Mouse (Mus musculus): ENCODE data around the gene Tmem8b. TPM values are rescaled to one million over a fixed set of nuclear protein-coding genes. Genes with fewer than 3 reads are reported as not detected.

The Tmem8b gene
- total RNA-seq (2021) = 10 to 100 TPM; 66.6 to 75.5 TPM
- long read RNA-seq, experiment 1, full-length matches to known transcripts = 5 of 25 reads
- long read RNA-seq, experiment 1, partial matches to known transcripts = 13 of 25 reads
- long read RNA-seq, experiment 1, other reads (novel, unspliced or antisense) = 7 of 25 reads
- long read RNA-seq, experiment 2, full-length matches to known transcripts = 3 of 15 reads
- long read RNA-seq, experiment 2, partial matches to known transcripts = 8 of 15 reads
- long read RNA-seq, experiment 2, other reads (novel, unspliced or antisense) = 4 of 15 reads

GRCm38 (mm10) chr4:43668782-43669427 is at the start of gene Tmem8b, which contains the start of gene Fam221b:
Gene Tmem8b (plus strand): TSS chr4:43668971.
Gene Fam221b (minus strand): TSS chr4:43669145.
- peak; percentile 88 to 90 for DNase-seq (ENCODE audit: low spot score in 2 of 2)
- intact Hi-C loops (cut with DNase I) = no loop called here

GRCm38 (mm10) chr4:43620146-43620778 is 48.5 kb upstream of the Tmem8b start:
- intact Hi-C loops (cut with DNase I) = no loop called here
- no peak for DNase-seq (ENCODE audit: low spot score in 2 of 2)

- DNase-seq (ENCODE audit: low spot score in 2 of 2) = peak in 1 of 2 experiments; percentile 35
- intact Hi-C loops (cut with DNase I) = no loop called here
These were observed 39.5 kb upstream of the Tmem8b start for GRCm38 (mm10) chr4:43629106-43629817.

- intact Hi-C loops (cut with DNase I) = loop anchor here (1.0 kb wide), 2 partner anchors 36 to 82 kb away; no protein-coding TSS in a partner anchor
- peak; percentile 91 to 94 for DNase-seq (ENCODE audit: low spot score in 2 of 2)
These were observed 38.7 kb upstream of the Tmem8b start for GRCm38 (mm10) chr4:43630030-43630581.

- no peak for DNase-seq (ENCODE audit: low spot score in 2 of 2)
These were observed 38.1 kb upstream of the Tmem8b start for GRCm38 (mm10) chr4:43630671-43631045.

GRCm38 (mm10) chr4:43631046-43631955 is 37.5 kb upstream of the Tmem8b start, which contains the start of gene Npr2:
Gene Npr2 (plus strand): TSS chr4:43631935.
- peak in 1 of 2 experiments; percentile 40 for DNase-seq (ENCODE audit: low spot score in 2 of 2)
- intact Hi-C loops (cut with DNase I) = no loop called here

More at GRCm38 (mm10) chr4:43630671-43631045, 38.1 kb upstream of the Tmem8b start:
- intact Hi-C loops (cut with DNase I) = loop anchor here (1.0 kb wide), 2 partner anchors 36 to 82 kb away; no protein-coding TSS in a partner anchor

GRCm38 (mm10) chr4:43631956-43632920 is 36.5 kb upstream of the Tmem8b start:
- DNase-seq (ENCODE audit: low spot score in 2 of 2) = no peak
- intact Hi-C loops (cut with DNase I) = no loop called here

- peak in 1 of 2 experiments; percentile 1 for DNase-seq (ENCODE audit: low spot score in 2 of 2)
- intact Hi-C loops (cut with DNase I) = no loop called here
These were observed 35.5 kb upstream of the Tmem8b start for GRCm38 (mm10) chr4:43633296-43633695.

- intact Hi-C loops (cut with DNase I) = no loop called here
These were observed 35.0 kb upstream of the Tmem8b start for GRCm38 (mm10) chr4:43633736-43634135.

GRCm38 (mm10) chr4:43634621-43635374 is 34.0 kb upstream of the Tmem8b start:
- no peak for DNase-seq (ENCODE audit: low spot score in 2 of 2)
- intact Hi-C loops (cut with DNase I) = no loop called here

More at GRCm38 (mm10) chr4:43633736-43634135, 35.0 kb upstream of the Tmem8b start:
- DNase-seq (ENCODE audit: low spot score in 2 of 2) = no peak

- DNase-seq (ENCODE audit: low spot score in 2 of 2) = no peak
- intact Hi-C loops (cut with DNase I) = no loop called here
These were observed 32.0 kb upstream of the Tmem8b start for GRCm38 (mm10) chr4:43636751-43637150.

GRCm38 (mm10) chr4:43640076-43640475 is 28.7 kb upstream of the Tmem8b start:
- DNase-seq (ENCODE audit: low spot score in 2 of 2) = no peak
- intact Hi-C loops (cut with DNase I) = no loop called here

GRCm38 (mm10) chr4:43640491-43640890 is 28.3 kb upstream of the Tmem8b start:
- DNase-seq (ENCODE audit: low spot score in 2 of 2) = no peak
- intact Hi-C loops (cut with DNase I) = no loop called here

- intact Hi-C loops (cut with DNase I) = no loop called here
- DNase-seq (ENCODE audit: low spot score in 2 of 2) = no peak
These were observed 19.0 kb upstream of the Tmem8b start for GRCm38 (mm10) chr4:43649783-43650182.

- no peak for DNase-seq (ENCODE audit: low spot score in 2 of 2)
- intact Hi-C loops (cut with DNase I) = no loop called here
These were observed 16.0 kb upstream of the Tmem8b start for GRCm38 (mm10) chr4:43652726-43653125.

Measured in left cerebral cortex, postnatal 14 days (tissue).